Mouse (Mus musculus) kidney, postnatal 4 days (tissue): ENCODE measurements around the gene Pak1.

Source experiments
- DNase-seq, 2 experiments: peaks; one replicate each; pipeline ENCODE4 v3.0.0; 2021; ENCODE audit warnings: mixed read lengths in 2 of 2

The Pak1 gene

DNA sequence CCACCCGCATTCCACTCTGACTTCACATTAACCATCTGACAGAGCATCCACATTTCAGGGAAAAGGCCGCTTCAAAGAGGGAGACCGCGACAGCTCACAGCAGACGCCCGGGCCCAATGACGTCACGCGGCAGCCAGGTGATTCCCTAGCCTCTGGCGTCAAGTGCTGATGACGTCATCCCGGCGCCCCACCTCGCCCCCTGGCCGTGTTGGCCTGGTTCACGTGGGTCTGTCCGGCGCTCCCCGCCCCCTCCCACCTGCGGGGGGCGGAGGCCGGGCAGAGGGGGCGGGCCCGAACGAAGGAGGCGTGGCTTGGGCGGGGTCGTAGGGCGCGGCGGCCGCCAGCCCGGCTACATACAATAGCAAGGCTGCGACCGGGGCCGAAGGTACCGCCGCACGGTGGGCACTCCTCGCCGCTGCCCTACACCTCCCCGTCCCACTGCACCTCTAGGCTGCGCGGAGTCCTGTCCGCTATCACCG, at the start of gene Pak1:
Gene Pak1, plus strand, starts transcription at position 352 of the 479 bp plus-strand sequence.
- peak; percentile 86 to 90 for DNase-seq

DNA sequence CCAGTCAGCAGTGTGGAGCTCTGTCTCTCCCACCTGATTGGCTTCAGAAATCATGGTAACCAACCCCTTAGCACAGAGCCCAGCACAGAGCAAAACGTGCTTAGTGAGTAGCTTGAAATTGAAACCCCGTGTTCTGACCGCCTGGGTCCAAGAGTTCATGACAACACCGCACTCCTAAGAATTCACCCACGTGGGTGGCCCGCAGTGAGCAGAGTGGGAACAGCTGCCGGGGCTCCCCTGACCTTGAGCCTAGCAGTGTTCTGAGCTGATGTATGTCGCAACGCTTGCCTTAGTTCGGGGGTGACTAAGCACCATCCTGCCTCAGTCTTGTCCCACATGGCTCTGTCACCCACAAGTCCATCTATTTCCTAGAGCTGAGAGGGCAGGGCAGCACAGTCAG, 47.4 kb upstream of the Pak1 start:
- peak in 1 of 2 experiments; percentile 36 for DNase-seq

DNA sequence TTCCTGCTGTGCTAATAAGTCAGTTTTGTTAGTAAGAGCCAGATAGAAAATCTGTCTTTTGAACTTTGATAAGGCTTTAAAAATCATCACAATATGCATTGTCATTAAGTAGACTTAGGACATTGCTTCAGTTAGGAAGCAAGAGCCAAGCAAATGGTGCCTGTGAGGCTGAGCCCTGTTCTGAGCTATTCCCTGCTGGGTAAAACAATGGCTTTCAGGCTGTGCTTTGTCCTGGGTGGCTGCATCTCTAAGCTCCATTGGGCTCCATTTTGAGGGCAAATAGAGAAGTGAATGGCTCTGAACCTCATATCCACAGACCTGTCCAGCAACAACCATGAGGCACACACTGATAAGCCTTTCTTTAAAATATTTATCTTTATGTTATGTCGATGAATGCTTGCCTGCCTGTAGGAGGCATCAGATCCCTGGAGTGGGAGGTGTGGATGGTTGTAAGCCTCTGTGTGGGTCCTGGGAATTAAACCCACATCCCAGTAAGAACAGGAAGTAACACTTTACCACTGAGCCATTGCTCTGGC, 46.5 kb upstream of the Pak1 start:
- no peak for DNase-seq

DNA sequence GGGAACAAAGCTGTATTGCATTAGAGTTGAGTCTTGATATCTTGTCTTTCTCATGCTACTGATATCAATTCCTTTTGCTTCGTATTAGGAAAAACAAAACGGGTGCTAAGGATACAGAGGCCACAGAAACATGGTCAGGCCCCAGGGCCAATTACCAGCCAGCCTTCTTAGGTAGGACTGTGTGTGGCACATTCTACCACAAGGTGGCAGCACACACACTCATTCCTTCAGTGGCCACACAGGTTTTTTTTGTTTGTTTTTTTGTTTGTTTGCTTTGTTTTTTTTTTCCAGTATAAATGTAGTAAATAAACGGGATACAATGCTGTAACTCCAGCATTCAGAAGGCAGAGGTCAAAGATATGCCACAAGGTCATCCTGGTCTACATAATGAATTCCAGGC, 43.0 kb upstream of the Pak1 start:
- DNase-seq: peak; percentile 79 to 84

DNA sequence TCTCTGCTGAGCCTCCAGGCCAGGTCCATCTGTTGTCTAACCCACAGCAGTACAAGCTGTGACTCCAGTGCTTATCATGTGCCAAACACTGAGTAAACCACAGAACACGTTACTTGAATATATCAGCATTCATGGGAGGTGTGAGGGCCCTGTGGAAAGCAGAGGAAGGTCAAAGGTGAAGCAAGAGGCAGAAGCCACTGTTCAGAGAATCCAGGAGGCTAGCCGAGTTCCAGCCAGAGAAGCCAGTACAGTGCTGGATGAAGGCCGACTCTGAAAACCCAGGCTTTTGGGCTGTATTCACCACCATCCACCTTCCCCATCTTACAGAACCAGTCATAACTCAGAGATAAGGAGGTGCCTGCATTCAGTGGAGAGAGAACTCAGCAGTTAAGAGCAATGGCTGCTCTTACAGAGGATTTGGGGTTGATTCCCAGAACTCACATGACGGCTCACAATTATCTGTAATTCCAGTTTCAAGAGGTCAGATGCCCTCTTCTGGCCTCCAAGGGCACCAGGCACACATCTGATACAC, 41.1 kb upstream of the Pak1 start:
- DNase-seq: no peak

DNA sequence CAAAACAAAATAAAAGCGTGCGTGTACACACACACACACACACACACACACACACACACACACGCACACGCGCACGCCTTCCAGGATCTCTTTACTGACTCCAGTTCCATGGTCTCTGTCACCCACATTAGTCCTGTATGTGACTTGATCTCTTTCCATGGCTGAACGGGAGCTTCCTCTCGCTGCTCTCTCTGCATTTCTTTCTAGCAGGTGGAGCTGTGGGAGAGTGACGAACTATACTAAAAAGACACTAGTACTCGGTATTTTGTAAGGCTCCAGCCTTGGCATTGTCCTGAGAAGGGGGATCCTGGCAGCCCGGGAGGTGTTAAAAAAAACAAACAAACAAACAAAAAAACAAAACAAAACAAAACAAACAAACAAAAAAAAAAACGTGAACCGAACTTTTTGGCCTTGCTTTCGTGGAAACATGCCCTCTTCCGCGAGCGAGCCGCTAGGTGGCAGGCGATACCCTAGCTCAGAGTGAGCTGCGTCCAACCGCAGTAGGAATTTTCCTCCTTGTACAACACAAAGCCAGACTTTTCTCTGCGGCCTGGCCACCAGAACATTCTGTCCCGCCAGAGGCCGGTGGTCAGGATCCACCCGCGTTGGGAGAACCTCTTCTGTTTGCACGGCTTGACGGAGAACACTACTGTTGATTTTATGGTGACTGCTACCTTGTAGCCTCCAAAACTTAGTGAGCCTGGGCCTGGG, 40.4 kb upstream of the Pak1 start:
- DNase-seq: peak; percentile 92 to 93

DNA sequence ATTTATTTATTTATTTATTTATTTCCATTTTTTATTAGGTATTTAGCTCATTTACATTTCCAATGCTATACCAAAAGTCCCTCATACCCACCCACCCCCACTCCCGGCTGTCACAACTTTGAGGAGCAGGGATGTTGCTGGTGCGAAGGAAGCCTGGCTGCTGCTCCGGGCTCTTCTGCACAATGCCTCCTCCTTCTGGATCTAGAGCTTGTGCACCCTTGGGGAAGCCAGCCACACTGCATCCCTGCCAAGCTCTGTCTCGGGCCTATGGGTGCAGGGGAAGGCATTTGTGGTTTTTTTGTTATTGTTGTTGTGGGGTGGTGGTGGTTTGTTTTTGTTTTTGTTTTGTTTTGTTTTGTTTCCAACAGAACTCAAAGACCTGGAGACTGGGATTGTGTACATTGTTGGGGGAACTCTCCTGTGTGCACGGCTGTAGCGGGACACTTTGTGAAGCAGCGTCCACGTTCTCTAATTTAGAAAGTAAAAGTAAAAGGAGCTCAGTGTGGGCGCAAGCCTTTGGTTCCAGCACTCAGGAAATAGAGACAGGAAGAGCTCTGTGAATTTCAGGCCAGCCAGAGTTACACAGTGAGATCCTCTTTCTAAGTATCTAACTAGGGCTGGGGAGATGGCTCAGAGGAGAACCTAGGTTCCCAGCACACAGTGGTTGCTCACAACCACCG, 39.7 kb upstream of the Pak1 start:
- DNase-seq: peak; percentile 22 to 37

DNA sequence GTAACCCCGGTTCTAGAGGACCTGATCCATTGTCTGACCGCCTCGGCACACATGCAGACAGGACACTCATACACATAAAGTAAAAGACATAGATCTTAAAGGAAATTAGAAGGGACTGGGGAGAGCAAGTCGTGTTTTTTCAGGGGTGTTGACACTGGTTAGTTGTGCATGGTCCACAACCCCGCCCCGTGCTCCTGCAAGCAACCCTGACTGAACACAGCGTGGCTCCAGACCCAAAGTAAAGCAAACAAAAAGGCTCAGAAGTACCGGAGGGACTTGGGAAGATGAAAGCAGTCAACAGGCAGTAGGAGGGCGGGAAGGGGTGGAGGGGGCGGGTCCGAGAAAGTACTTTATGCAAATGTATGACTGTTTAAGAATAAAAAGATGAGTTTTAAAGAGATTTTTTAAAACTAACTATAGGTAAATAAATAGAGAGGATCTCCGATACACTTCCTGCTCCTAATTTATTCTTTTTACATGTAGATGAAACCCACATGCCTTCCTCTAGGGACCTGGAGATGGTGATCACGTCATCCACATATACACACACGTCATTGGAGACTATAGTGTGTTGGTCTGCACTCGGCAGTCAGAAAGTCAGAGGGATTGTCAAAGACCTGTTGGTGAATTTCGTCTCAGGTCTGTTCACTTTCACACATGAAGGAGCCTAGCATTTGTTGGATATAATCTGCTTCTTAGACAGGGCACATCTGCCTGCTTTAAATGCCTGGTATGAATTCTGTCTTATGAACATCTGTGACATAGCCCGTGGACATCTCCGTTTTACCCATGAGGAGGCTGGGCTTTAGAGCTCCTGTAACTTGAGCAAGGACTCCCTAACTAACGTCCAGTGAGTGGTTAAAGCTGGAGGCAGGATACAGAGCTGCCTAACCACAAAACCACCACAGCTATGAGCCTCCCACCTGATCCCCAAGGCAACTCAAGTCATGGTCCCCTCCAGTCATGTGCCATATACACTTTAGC, 38.8 kb upstream of the Pak1 start:
- DNase-seq: peak; percentile 23 to 29

DNA sequence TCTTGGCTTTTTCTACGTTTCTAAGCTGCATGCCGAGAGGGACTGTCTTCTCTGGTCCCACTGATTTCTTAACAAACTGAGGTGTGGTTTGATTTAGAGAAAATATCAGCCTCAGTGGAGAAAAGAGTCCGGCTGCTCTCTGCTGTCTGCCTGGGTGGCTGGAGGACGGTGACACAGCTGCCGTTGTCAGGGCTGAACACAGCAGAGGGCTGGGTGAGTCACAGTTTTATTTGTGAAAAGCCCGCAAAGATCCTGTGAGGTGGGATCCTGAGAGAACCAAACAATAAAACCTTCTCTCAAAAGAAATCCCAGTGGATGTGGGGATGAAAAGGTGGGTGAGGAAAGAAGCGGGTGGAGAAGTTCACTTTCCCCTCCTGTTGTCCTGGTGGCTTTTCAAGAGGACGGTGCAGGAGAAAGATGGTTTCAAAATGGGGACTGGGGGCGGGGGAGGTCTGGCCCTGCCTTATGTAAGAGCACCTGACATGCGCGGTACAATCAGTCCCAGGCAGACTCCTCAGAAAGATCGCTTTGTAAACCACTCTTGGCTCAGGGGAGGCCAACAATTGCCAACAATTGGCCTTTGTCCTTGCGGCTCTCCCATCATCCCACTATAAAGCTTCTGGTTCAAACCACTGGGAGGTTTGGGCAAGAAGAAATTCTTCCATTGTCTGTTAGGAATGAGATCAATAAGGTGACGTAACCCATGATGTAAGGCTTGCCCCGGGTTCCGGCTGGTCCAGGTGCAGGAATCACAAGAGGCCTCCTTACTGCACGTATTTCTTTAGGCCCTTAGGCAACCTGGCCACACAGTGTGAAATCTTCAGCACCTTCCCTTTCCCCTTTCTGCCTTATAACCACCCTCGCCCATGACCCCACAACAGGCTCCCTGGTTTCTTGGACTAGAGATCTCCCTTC, 31.1 kb upstream of the Pak1 start:
- DNase-seq: no peak

DNA sequence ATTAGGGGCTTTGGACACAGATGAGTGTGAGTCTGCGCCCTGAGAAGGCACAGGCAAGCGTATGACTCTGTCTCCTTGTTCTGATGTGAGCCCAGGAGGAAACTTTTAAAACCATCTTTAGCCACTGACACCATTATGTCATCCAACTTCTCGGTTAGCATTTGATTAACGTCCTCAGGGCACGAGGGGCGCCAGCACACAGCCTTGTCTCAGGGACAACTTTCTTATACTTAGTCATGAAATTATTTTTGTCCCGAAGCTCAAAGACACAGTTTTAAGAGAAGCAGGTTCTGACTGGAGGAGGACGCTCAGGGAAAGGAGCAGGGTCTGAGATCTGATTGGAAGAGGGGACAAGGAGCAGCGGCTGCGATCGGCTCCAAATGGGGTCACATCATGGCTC, 23.8 kb upstream of the Pak1 start:
- no peak for DNase-seq

DNA sequence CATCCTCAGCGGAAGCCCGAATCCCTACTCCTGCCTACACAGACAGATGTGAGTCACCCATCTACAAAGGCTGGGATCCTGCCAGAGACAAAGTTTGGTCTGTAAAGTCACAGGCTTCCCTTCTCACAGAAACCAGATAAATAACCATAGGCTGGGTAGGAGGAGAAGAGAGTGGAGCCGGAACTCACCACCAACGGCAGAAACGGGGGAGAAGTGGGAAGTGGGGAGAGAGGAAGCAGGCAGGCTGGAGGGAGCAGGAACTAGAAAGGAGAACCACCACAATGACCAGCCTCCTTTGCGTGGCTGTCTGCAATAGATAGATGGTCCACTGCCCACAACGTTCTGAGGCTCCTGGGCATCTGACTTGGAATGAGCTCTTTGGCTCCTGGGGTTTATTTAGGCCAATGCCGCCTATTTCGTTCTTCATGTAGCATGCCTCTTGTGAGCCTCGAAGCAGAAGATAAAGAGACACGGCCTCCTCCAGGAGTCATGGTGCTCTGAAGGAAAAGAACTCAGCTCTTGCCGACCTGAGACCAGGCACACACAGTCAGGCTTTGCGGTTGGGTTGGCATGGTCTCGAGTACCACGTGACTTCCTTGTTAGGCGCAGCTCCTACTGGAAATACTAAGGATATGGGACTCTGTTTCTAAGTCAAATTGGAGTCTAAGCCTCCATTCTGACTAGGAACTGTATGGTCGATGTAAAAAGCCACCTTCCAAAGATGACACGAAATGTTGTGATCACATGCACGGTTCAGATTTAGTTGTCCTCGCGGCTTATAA, 23.0 kb upstream of the Pak1 start:
- no peak for DNase-seq

DNA sequence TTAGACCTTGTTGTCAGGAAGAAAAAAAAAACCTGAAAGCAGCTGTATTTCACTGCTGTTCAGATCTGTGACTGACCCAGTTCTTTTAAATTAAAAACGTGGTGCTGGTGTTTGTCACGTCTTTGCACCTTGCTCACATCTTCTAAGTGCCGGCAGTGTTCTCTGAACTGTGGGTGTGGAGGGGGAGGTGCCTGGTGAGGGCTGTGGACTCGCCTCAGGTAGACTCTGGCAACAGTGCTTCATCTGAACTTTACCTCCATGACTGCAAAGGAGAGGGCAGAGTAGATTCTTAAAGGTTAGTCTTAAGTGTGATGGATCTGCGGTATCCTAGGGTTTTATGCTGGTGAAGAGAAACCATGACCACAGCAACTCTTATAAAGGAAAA, 22.4 kb upstream of the Pak1 start:
- DNase-seq: no peak

DNA sequence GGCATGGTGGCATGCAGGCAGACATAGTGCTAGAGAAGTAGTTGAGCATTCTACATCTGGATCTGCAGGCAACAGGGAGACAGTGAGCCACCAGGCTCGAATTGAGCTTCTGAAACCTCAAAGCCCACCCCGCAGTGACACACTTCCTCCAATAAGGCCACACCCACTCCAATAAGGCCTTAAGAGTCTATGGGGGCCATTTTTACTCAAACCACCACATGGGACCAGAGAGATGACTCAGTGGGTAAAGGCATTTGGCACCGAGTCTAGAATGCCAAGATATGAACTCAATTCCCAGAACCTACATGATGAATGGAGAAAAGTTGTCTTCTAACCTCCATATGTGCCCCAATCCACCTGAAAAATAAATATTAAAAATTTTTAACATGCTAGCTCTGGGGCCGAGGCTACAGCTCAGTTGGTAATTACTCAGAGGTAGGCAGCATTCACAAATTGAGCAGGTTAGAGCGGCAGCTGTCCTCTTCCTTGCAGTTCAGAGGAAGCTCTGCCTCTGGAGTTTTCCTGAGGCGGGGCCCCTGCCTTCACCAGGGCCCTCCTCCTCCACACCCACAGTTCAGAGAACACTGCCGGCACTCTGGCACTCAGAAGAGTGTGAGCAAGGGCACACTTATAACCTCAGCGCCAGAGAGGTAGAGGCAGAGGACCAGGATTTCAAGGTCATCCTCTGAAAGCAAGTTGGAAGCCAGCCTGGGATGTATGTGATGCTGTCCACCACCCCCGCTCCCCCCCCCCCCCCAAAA, 21.8 kb upstream of the Pak1 start:
- DNase-seq: no peak

DNA sequence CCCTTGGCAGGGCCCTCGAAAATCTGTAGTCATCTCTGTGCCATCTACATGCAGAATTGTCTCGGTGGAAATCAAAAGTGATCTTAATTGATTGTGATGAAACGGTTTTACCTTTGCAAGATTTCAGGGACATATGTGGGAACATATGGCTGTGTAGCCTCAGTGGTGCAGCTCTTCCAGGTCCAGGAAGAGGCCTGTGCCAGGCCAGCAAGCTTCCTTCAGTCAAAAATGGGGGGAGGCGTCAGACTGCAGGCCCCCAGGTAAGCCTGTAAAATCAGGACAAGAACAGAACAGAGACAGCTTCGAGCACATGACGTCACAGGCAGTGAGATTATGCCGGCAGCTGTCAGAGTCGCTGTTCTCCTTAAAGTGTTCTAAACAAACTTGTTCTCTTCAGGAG, 20.5 kb upstream of the Pak1 start:
- DNase-seq: no peak

DNA sequence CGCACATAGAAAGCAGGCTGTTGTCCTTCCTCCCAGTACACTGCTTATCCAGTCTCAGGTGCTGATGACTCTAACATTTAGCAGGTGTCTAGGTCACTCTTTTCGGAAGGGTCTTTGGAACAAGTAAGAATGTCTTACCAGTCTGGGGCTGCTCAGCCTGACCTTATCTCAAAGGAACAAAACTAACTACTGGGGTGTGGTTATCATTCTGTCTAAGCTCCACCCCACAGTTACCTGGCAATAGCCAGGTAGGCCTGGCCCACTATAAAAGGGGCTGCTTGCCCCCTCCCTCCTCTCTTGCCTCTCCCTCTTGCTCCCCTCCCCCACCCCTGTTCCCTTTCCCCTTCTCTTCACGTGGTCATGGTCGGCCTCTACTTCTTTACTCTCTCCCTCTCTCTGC, 19.3 kb upstream of the Pak1 start:
- no peak for DNase-seq

DNA sequence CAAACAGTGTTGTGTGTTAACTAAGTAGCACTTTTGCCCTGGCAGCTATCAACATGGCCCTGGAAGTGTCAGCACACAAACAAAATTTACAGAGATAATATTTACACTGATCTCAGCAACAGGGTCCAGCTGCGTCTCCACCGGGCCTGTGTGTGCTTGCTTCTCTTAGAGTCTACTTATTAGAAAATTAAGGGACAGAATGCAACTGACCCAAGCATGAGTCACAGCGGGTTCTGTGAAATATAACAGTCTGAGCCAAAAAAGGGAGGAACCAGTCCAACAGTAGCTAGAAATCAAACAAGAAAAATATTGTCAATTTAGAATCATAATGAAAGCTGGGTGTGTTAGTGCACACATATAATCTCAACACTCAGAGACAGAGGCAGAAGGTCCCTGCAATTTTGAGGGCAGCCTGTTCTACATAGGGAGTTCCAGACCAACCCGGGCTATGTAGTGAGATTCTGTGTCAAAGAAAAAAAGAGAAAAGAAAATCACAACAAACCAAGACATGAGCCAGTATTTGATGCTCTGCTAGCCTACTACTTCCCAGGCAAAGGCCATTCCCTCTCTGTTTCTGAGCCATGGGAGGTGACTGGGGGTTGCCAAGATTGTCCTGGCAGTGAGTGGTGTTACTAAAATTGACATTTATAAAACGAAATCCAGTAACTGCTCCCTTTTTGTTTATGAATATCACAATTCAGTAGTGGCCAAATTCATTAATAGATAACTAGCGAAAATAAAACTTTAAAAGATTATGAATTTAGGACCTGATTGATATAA, 17.3 kb upstream of the Pak1 start:
- peak; percentile 28 to 38 for DNase-seq

DNA sequence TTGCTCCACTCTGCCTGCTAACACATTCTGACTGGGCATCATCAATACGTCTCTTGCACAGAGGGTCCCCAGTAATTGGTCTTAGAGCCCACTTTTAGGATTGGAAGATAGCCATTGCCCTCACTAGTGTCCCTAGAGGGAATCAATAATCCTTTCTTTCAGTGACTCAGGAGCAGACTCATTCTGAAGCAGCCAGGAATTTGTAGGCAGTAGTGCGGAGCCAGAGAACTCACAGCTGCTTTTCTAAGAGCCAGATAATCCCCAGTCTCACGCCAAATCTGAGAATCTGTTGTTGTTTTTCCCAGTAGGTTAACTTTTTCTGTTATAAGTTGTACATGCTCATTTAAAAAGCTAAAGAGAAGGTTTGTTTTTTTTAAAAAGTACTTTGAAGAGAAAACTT, 13.0 kb upstream of the Pak1 start:
- peak in 1 of 2 experiments; percentile 15 for DNase-seq

DNA sequence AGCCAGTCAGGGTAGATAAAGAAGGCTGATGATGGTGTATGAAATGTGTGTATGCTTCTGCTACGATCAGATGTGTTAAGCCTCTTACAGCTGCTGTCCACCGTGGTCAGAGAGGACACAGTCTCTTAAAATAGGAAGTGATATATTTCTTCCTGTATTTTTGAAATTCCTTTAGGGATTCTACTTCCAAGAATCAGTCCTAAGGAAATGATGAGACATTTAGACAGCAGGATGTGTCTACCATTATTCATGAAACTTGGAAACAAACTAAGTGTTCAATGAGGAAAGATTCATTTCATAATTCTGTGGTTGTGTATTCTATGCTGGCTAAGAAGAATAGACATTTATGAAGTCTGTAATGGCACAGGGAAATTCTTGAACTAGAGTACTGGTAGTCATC, 12.4 kb upstream of the Pak1 start:
- peak in 1 of 2 experiments; percentile 17 for DNase-seq

DNA sequence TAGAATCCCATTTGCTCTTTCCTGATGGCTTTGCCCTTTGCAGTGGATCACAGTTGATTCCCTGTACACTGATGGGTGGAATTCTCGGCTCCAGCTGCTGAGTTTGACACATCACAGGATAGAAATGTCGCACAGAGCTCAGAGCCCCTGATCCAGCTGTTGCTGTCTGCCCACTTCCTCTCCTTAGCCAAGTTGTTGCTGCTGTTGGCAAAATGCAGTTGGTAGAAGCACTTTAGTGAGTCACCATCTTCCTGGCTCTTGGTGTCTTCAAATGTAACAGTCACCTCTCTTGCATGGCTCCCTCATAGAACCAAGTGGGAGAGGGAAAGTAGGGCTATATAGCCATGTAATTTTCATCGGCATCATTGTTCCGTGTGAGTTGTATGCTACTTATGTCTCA, 11.2 kb upstream of the Pak1 start:
- no peak for DNase-seq
